Mouse (Mus musculus) Muller cell, postnatal 12 days (primary cell): ENCODE measurements at regions not wholly inside any gene's neighbourhood (a gene's known extent, or its start where the extent isn't known, plus 50 kb on each side); places are given as distances from the start of the nearest gene placed in this dataset.

Source experiments
- DNase-seq: peaks from one replicate; pipeline ENCODE4 v3.0.0-alpha.2; 2015; ENCODE audit errors: inconsistent ontology term

- no peak for DNase-seq
Measured at GRCm38 (mm10) chr11:22692281-22692857, 168.4 kb downstream of the B3gnt2 start.

- DNase-seq = peak; percentile 29
Measured at GRCm38 (mm10) chr11:22692941-22693341, 167.8 kb downstream of the B3gnt2 start.

GRCm38 (mm10) chr11:22693376-22693775, 167.4 kb downstream of the B3gnt2 start:
- DNase-seq = no peak

GRCm38 (mm10) chr11:22693984-22694383, 166.8 kb downstream of the B3gnt2 start:
- DNase-seq = no peak

- no peak for DNase-seq
Measured at GRCm38 (mm10) chr11:22694829-22695228, 165.9 kb downstream of the B3gnt2 start.

- DNase-seq = no peak
Measured at GRCm38 (mm10) chr11:22695237-22695636, 165.5 kb downstream of the B3gnt2 start.

GRCm38 (mm10) chr11:22698057-22698941, 162.5 kb downstream of the B3gnt2 start:
- peak; percentile 94 for DNase-seq

GRCm38 (mm10) chr11:22706082-22706481, 154.7 kb downstream of the B3gnt2 start:
- DNase-seq = no peak
